Mouse (Mus musculus) embryo, embryonic 10 days (tissue): ENCODE measurements around the gene Gm49325.

ENCODE experiments used
- DNase-seq: peaks from one replicate; pipeline ENCODE4 v3.0.0-alpha.2; 2015; ENCODE audit warnings: low spot score

Gene Gm49325

GRCm38 (mm10) chr10:77589117-77589516, 16.9 kb upstream of the Gm49325 start:
- no peak for DNase-seq

- no peak for DNase-seq
These were observed 16.2 kb upstream of the Gm49325 start for GRCm38 (mm10) chr10:77589749-77590148.

- DNase-seq: peak; percentile 81
These were observed 15.2 kb upstream of the Gm49325 start for GRCm38 (mm10) chr10:77590812-77591211.

GRCm38 (mm10) chr10:77591546-77591945, 14.5 kb upstream of the Gm49325 start:
- DNase-seq: no peak

GRCm38 (mm10) chr10:77596060-77596459, 9.9 kb upstream of the Gm49325 start:
- no peak for DNase-seq

GRCm38 (mm10) chr10:77603021-77603420, 3.0 kb upstream of the Gm49325 start:
- DNase-seq: no peak

GRCm38 (mm10) chr10:77604111-77604510, 1.9 kb upstream of the Gm49325 start:
- no peak for DNase-seq

- no peak for DNase-seq
These were observed 1.0 kb upstream of the Gm49325 start for GRCm38 (mm10) chr10:77604958-77605357.

GRCm38 (mm10) chr10:77605368-77605767, 629 bp upstream of the Gm49325 start:
- peak; percentile 71 for DNase-seq

GRCm38 (mm10) chr10:77606855-77607254, 858 bp downstream of the Gm49325 start:
- no peak for DNase-seq

- DNase-seq: no peak
These were observed 1.4 kb downstream of the Gm49325 start for GRCm38 (mm10) chr10:77607441-77607840.

GRCm38 (mm10) chr10:77608589-77608988, 2.6 kb downstream of the Gm49325 start:
- no peak for DNase-seq

GRCm38 (mm10) chr10:77610221-77610961, 4.4 kb downstream of the Gm49325 start:
- DNase-seq: no peak

- DNase-seq: no peak
These were observed 7.4 kb downstream of the Gm49325 start for GRCm38 (mm10) chr10:77613409-77613808.

GRCm38 (mm10) chr10:77615647-77616046, 9.7 kb downstream of the Gm49325 start:
- no peak for DNase-seq

GRCm38 (mm10) chr10:77616166-77616565, 10.2 kb downstream of the Gm49325 start:
- no peak for DNase-seq

GRCm38 (mm10) chr10:77616926-77617325, 10.9 kb downstream of the Gm49325 start:
- no peak for DNase-seq

GRCm38 (mm10) chr10:77621546-77621945, 15.5 kb downstream of the Gm49325 start:
- DNase-seq: no peak

GRCm38 (mm10) chr10:77622055-77622988, 16.3 kb downstream of the Gm49325 start, which contains the start of gene Ube2g2:
Gene Ube2g2 (plus strand): TSS chr10:77622275.
- DNase-seq: peak; percentile 92

- peak; percentile 41 for DNase-seq
These were observed 17.1 kb downstream of the Gm49325 start for GRCm38 (mm10) chr10:77623069-77623492.

- DNase-seq: no peak
These were observed 17.8 kb downstream of the Gm49325 start for GRCm38 (mm10) chr10:77623639-77624400.

- DNase-seq: no peak
These were observed 18.6 kb downstream of the Gm49325 start for GRCm38 (mm10) chr10:77624570-77624995.
